Mouse (Mus musculus) hindbrain, embryonic 15.5 days (tissue): ENCODE measurements around the gene Mrps26. TPM values are rescaled to one million over a fixed set of nuclear protein-coding genes. Genes with fewer than 3 reads are reported as not detected.
"Not testable (repeated sequence)": the region's sequence is repeated elsewhere in the genome, so short reads cannot be mapped to it uniquely, and the experiment has no call there.

Source experiments
- ATAC-seq: fragments of 200-750 bp; cut with Nextera tagmentation; 2 replicates; pipeline ENCODE4 v1.8.0; 2017; ENCODE audit warnings: low read depth, moderate number of reproducible peaks, moderate TSS enrichment; ENCODE audit not compliant: low FRiP score
- H3K27ac ChIP-seq: fragments of 300-500 bp; sonication (generic); replicated peaks from 2 replicates; pipeline ENCODE4 v1.5.1; 2015; ENCODE audit warnings: mild to moderate bottlenecking, inconsistent platforms
- H3K27me3 ChIP-seq: fragments of 300-500 bp; sonication (generic); 2 replicates; pipeline ENCODE4 v1.6.1; 2015; ENCODE audit warnings: control low read depth, inconsistent platforms
- H3K36me3 ChIP-seq: fragments of 300-500 bp; sonication (generic); 2 replicates; pipeline ENCODE4 v1.6.1; 2015; ENCODE audit warnings: control low read depth, inconsistent platforms
- H3K4me1 ChIP-seq: fragments of 300-500 bp; sonication (generic); replicated peaks from 2 replicates; pipeline ENCODE4 v1.6.1; 2015; ENCODE audit warnings: control low read depth, inconsistent platforms
- H3K4me2 ChIP-seq: fragments of 300-500 bp; sonication (generic); 2 replicates; pipeline ENCODE4 v1.6.1; 2015; ENCODE audit warnings: moderate library complexity, mild to moderate bottlenecking, inconsistent platforms
- H3K4me3 ChIP-seq: fragments of 300-500 bp; sonication (generic); 2 replicates; pipeline ENCODE4 v1.5.1; 2015; ENCODE audit warnings: mild to moderate bottlenecking, inconsistent platforms
- H3K9ac ChIP-seq: fragments of 300-500 bp; sonication (generic); 2 replicates; pipeline ENCODE4 v1.6.1; 2015; ENCODE audit warnings: inconsistent platforms
- H3K9me3 ChIP-seq: fragments of 300-500 bp; sonication (generic); 2 replicates; pipeline ENCODE4 v1.6.1; 2016; ENCODE audit warnings: control low read depth, inconsistent platforms
- WGBS: fragments of 180-500 bp; shearing (Covaris S2); methylation state at CpG from one replicate; pipeline ENCODE4 v1.1.7; 2015; 5-methylcytosine and 5-hydroxymethylcytosine counted together
- polyA plus RNA-seq: library from polyadenylated mRNA; unstranded; fragments of >200 nt; fragmentation: Nextera tagmentation; extraction: Ambion mirVana; gene quantifications from 2 replicates; pipeline ENCODE4 v1.2.1, GENCODE M21; 2015

Gene Mrps26
- 100 and 106 TPM in 2 replicates for polyA plus RNA-seq

DNA sequence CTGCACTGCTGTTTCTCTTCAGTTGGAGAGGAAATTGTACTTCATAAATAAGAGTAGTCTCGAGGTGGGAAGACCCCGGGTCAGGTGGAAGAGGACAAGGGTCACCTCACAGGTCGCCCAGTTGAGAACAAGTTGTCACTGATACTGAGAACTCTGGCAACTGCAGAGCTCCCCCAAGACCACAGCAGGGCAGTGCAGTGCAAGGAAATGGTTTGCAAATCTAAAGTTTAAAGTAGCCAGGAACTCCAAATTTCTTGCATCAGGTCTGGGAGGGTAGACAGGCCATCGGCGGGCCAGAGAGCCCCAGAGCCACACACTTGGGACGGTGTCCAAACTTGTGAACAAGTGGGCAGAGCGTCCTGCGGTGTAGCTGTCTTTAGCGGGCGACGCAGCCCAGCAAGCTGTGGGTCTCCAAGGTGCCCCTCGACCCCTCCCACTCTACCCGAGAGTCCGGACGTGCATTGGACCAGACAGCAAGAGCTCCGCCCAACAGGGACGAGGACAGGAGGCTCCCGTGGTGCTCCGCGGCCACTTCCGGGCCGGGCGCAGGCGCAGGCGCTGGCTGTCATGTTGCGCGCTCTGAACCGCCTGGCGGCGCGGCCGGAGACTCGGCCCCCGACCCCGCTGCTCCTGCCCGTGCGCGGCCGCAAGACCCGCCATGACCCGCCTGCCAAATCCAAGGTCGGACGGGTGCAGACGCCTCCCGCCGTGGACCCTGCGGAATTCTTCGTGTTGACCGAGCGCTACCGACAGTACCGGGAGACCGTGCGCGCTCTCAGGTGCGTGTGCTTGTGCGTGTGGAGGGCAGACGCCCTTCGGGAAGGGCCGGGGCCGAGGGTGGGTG, at the start of gene Mrps26:
Gene Mrps26, plus strand, starts transcription at position 531 of the 844 bp plus-strand sequence.
- H3K9me3 ChIP-seq: no peaks in the 10 kb centered on the region
- H3K4me3 ChIP-seq: peak within 1 kb of the TSS; percentile 91
- H3K9ac ChIP-seq: peak within 1 kb of the TSS; percentile 88
- ATAC-seq: peak; percentile 99
- H3K4me1 ChIP-seq: peaks cover 23% of the 10 kb centered on the region
- no peaks in the 10 kb centered on the region for H3K27me3 ChIP-seq
- peaks cover 15% of the 10 kb centered on the region for H3K36me3 ChIP-seq
- 1% methylated on average over 61 of the region's 61 CpGs for WGBS
- H3K27ac ChIP-seq: peak within 1 kb of the TSS; percentile 77
- H3K4me2 ChIP-seq: peak within 1 kb of the TSS; percentile 69

DNA sequence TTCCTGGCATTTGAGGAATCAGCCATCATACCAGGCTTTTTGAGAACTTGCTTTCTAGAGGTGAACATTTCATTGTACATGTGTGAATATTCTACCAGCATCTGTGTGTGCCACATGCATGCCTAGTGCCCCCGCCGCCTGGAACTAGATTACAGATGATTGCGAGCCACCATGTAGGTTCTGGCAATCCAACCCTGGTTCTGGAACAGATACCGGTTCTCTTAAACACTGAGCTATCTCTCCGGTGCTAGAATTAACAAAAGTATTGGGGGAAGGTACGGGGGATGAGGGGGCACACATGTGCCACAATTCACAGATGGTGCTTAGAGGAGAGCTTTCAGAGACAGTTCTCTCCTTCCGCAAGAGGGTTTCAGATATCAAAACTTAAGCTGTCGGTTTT, 49.6 kb upstream of the Mrps26 start:
- no peak for ATAC-seq
- 95% methylated on average over 8 of the region's 8 CpGs for WGBS
- no peak overlapping the region for H3K27ac ChIP-seq

GRCm38 (mm10) chr2:130515791-130516190, 47.8 kb upstream of the Mrps26 start:
- Histone ChIP-seq H3K4me3 (no peak overlapping the region), H3K9ac (no peak overlapping the region), H3K36me3 (peaks cover 29% of the 10 kb centered on the region), H3K4me1 (no peaks in the 10 kb centered on the region; the same call in 1 of the 2 replicates), H3K27me3 (no peaks in the 10 kb centered on the region), H3K9me3 (no peaks in the 10 kb centered on the region), H3K4me2 (no peak overlapping the region), H3K27ac (peak overlapping the region; percentile 38; the same call in 1 of the 2 replicates)
- ATAC-seq: no peak
- WGBS: 42% methylated on average over 5 of the region's 5 CpGs

More for the DNA sequence above, 49.6 kb upstream of the Mrps26 start:
- Histone ChIP-seq H3K9me3 (no peaks in the 10 kb centered on the region), H3K4me1 (no peaks in the 10 kb centered on the region; the same call in 1 of the 2 replicates), H3K36me3 (peaks cover 12% of the 10 kb centered on the region), H3K4me2 (no peak overlapping the region), H3K4me3 (no peak overlapping the region), H3K27me3 (no peaks in the 10 kb centered on the region), H3K9ac (no peak overlapping the region)

GRCm38 (mm10) chr2:130521927-130522326, 41.6 kb upstream of the Mrps26 start:
- Histone ChIP-seq H3K4me1 (no peaks in the 10 kb centered on the region), H3K9ac (no peak overlapping the region), H3K36me3 (peaks cover 52% of the 10 kb centered on the region), H3K9me3 (no peaks in the 10 kb centered on the region), H3K27me3 (no peaks in the 10 kb centered on the region), H3K4me2 (no peak overlapping the region), H3K4me3 (no peak overlapping the region), H3K27ac (no peak overlapping the region)
- no peak for ATAC-seq
- 95% methylated on average over 2 of the region's 2 CpGs for WGBS

GRCm38 (mm10) chr2:130525480-130525879, 38.1 kb upstream of the Mrps26 start:
- not testable (repeated sequence) for H3K9ac ChIP-seq, H3K9me3 ChIP-seq, H3K4me2 ChIP-seq, ATAC-seq, H3K27me3 ChIP-seq, H3K4me3 ChIP-seq, H3K4me1 ChIP-seq, H3K27ac ChIP-seq
- WGBS: 99% methylated on average over 4 of the region's 4 CpGs
- peaks cover 36% of the 10 kb centered on the region for H3K36me3 ChIP-seq

GRCm38 (mm10) chr2:130528457-130528856, 35.1 kb upstream of the Mrps26 start:
- WGBS: 84% methylated on average over 6 of the region's 6 CpGs
- peaks cover 23% of the 10 kb centered on the region for H3K36me3 ChIP-seq

DNA sequence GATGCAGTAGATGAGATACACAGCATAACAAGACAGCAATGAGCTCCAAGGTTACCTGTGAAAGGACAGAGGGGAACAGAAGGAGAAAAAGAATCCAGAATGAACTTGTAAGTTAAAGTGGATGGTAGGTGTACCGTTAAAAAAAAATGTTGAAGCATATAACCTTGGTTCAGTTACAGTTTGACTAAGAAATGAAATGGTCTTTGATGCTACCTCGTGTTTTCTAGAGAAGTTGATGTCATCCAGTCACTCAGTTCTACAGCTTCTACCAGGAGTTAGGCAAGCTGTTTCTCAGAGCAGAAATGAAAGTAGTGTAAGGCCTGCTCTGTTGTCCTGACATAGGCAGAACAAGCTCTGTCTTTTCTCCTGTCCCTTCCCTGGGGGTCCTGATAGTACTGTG, 34.3 kb upstream of the Mrps26 start:
- Histone ChIP-seq H3K36me3 (peaks cover 31% of the 10 kb centered on the region), H3K9ac (no peak overlapping the region), H3K9me3 (no peaks in the 10 kb centered on the region), H3K4me1 (no peaks in the 10 kb centered on the region), H3K4me3 (no peak overlapping the region), H3K27ac (no peak overlapping the region), H3K27me3 (no peaks in the 10 kb centered on the region), H3K4me2 (no peak overlapping the region)
- no peak for ATAC-seq
- WGBS: 94% methylated on average over 2 of the region's 2 CpGs

More at GRCm38 (mm10) chr2:130528457-130528856, 35.1 kb upstream of the Mrps26 start:
- Histone ChIP-seq H3K9me3 (no peaks in the 10 kb centered on the region), H3K9ac (no peak overlapping the region), H3K4me2 (no peak overlapping the region), H3K4me3 (no peak overlapping the region), H3K4me1 (no peaks in the 10 kb centered on the region), H3K27me3 (no peaks in the 10 kb centered on the region), H3K27ac (no peak overlapping the region)
- ATAC-seq: no peak

DNA sequence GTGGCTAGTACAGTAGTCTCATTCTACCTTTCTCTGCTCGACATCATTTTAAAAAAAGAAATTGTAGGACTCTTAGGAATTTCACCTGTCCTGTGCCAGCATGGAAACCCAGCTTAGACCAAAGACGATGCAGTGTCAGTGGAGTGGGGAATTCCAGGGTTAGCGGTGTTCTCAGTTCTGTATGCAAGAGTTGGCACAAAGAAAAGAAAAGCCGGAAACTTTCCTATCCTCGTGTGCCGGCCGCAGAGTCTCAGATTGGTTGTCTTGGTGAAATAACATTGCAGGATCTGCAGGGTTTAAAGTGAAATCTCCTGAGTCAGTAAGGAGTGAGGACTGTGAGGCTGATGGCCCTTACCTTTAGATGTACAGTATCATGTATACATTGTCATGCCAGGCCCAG, 33.6 kb upstream of the Mrps26 start:
- no peaks in the 10 kb centered on the region for H3K27me3 ChIP-seq
- H3K9ac ChIP-seq: no peak overlapping the region
- H3K27ac ChIP-seq: no peak overlapping the region
- H3K36me3 ChIP-seq: peaks cover 36% of the 10 kb centered on the region
- H3K4me3 ChIP-seq: no peak overlapping the region
- no peaks in the 10 kb centered on the region for H3K9me3 ChIP-seq
- no peak overlapping the region for H3K4me2 ChIP-seq
- ATAC-seq: no peak
- WGBS: 91% methylated on average over 7 of the region's 7 CpGs
- H3K4me1 ChIP-seq: no peaks in the 10 kb centered on the region

GRCm38 (mm10) chr2:130532201-130532600, 31.3 kb upstream of the Mrps26 start:
- Histone ChIP-seq H3K36me3 (peaks cover 54% of the 10 kb centered on the region), H3K9me3 (no peaks in the 10 kb centered on the region), H3K4me3 (no peak overlapping the region), H3K27me3 (no peaks in the 10 kb centered on the region), H3K4me1 (no peaks in the 10 kb centered on the region), H3K9ac (no peak overlapping the region), H3K4me2 (no peak overlapping the region), H3K27ac (no peak overlapping the region)
- no peak for ATAC-seq
- WGBS: 93% methylated on average over 2 of the region's 2 CpGs

- H3K4me3 ChIP-seq: no peak overlapping the region
- H3K9ac ChIP-seq: no peak overlapping the region
- peaks cover 68% of the 10 kb centered on the region for H3K36me3 ChIP-seq
- WGBS: 96% methylated on average over 6 of the region's 6 CpGs
- no peak overlapping the region for H3K4me2 ChIP-seq
- no peaks in the 10 kb centered on the region for H3K4me1 ChIP-seq
- ATAC-seq: no peak
- H3K9me3 ChIP-seq: no peaks in the 10 kb centered on the region
- no peaks in the 10 kb centered on the region for H3K27me3 ChIP-seq
- H3K27ac ChIP-seq: no peak overlapping the region
Measured at GRCm38 (mm10) chr2:130535017-130535416, 28.5 kb upstream of the Mrps26 start.

DNA sequence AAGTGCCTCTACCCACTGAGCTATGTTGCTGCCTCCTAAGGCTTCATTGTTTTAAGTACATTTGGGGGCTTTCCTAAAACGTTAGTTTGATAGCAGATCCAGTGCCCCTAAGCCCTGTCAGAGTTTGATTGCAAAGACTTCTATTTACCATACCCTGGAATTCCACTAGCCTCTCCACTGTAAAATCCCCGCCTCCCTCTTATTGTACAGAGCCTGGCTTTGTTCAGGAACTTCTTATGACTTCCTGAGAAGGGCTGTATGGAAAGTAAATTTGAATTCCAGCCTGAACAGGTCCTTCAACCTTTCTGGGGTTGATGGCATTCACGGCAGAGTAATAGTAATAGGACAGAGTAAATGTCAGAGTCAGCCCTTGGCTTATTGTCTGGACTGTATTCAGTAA, 26.7 kb upstream of the Mrps26 start:
- Histone ChIP-seq H3K4me1 (no peaks in the 10 kb centered on the region), H3K9ac (no peak overlapping the region), H3K9me3 (no peaks in the 10 kb centered on the region), H3K27ac (no peak overlapping the region), H3K27me3 (no peaks in the 10 kb centered on the region), H3K4me2 (no peak overlapping the region), H3K4me3 (no peak overlapping the region), H3K36me3 (peaks cover 86% of the 10 kb centered on the region)
- WGBS: 80% methylated on average over 3 of the region's 3 CpGs
- no peak for ATAC-seq

DNA sequence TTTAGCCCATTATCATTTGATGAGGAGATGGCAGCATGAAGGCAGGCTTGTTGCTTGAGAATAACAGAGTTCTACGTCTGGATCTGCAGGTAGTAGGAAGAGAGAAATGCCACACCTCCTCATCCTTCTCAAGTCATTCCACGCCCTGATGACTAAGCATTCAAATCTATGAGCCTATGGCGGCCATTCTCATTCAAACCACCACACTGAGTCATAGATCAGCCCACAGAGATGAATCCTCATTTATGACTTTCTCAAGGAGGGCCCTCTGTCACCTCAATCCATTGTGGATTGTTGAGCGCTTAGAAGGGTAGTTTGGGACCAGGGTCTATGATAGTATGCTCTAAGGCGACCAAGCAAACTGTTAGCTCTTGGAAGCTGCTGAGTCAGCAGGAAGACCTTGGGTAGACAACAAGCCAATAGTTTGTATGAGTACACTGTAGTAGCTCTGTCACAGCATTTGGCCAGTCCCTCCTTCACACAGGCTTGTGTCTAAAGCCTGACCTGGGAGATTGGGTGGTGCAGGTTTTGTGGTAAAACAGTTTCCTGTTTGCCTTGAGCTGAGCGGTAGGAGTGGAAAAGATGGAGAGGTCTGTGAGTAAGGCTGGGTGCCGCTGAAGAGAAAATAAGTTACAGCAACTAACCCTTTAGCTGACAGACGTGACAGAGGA, 24.5 kb upstream of the Mrps26 start:
- Histone ChIP-seq H3K9me3 (no peaks in the 10 kb centered on the region), H3K27ac (no peak overlapping the region), H3K4me1 (no peaks in the 10 kb centered on the region), H3K4me3 (no peak overlapping the region), H3K36me3 (peaks cover 88% of the 10 kb centered on the region), H3K4me2 (no peak overlapping the region), H3K27me3 (no peaks in the 10 kb centered on the region), H3K9ac (no peak overlapping the region)
- 93% methylated on average over 8 of the region's 8 CpGs for WGBS
- no peak for ATAC-seq
